In genomic region chr13:100954598-100955251, GRCm38 (mm10) we compare ENCODE assay signal across 21 mouse cellular contexts.
A peak's percentile ranks its signal among the peaks of the same experiment; 100 is the strongest.
DNase-seq lines count a peak whose midpoint lies in the region; ATAC-seq and TF ChIP-seq lines count a peak whose summit lies in the region.
"Had no signal": no experiment of that assay in that cellular context is flagged by ENCODE, and none has a peak within 500 bp of the region (broad histone marks: within the 10 kb centered on the region; RNA-seq: fewer than 3 reads in every experiment).

No protein-coding gene starts in this region.

- peaks cover 13% of the 10 kb centered on the region; the same call in 1 of the 2 replicates for H3K4me1 ChIP-seq in lung, embryonic 16.5 days (replicated peaks; ENCODE audit: control insufficient read depth, insufficient read depth, low read length)
- no peaks in the 10 kb centered on the region for H3K4me1 ChIP-seq in lung, postnatal 0 days (ENCODE audit: insufficient read depth, low read depth, low read length)
- H3K4me1 ChIP-seq in limb, embryonic 10.5 days, result peaks cover 3% of the 10 kb centered on the region; the same call in 1 of the 2 replicates
- peaks cover 8% of the 10 kb centered on the region; the same call in 1 of the 2 replicates for H3K4me1 ChIP-seq in embryonic facial prominence, embryonic 10.5 days
- H3K4me1 ChIP-seq: liver, embryonic 15.5 days; stomach, embryonic 15.5 days had no signal

- no peak for TF ChIP-seq CTCF in lung, postnatal 0 days (IDR thresholded peaks at IDR 0.05)

- WGBS in lung, embryonic 16.5 days, result 46% methylated on average over 8 of the region's 8 CpGs
- WGBS in lung, postnatal 0 days, result 53% methylated on average over 8 of the region's 8 CpGs
- 80% methylated on average over 8 of the region's 8 CpGs for WGBS in limb, embryonic 10.5 days
- WGBS in embryonic facial prominence, embryonic 10.5 days, result 81% methylated on average over 8 of the region's 8 CpGs

- H3K27ac ChIP-seq in lung, embryonic 16.5 days (ENCODE audit: low read length), result peak overlapping the region; percentile 18; the same call in 1 of the 2 replicates
- H3K27ac ChIP-seq in lung, postnatal 0 days (ENCODE audit: low read length), result no peak overlapping the region
- H3K27ac ChIP-seq in limb, embryonic 10.5 days, result no peak overlapping the region
- H3K27ac ChIP-seq in embryonic facial prominence, embryonic 10.5 days (replicated peaks), result no peak overlapping the region
- H3K27ac ChIP-seq: hindbrain, postnatal 0 days; limb, embryonic 12.5 days; liver, embryonic 15.5 days; stomach, embryonic 15.5 days had no signal

- DNase-seq in cerebellum, adult 18-20 months, result no peak
- no peak for DNase-seq in lung, postnatal 0 days (ENCODE audit: low spot score)
- peak; percentile 35 to 69 for DNase-seq in left cerebral cortex, postnatal 14 days (ENCODE audit: low spot score in 2 of 2)
- peak; percentile 94 for DNase-seq in telencephalon, adult 2 months (ENCODE audit: low read depth, low spot score)
- DNase-seq in limb, embryonic 10.5 days (ENCODE audit: low spot score), result no peak
- no peak for DNase-seq in embryonic facial prominence, embryonic 10.5 days (ENCODE audit: low spot score)
- DNase-seq: adrenal gland, postnatal 10 days; gastrocnemius, postnatal 36 days; heart, postnatal 36 days; kidney, adult 2 months; midbrain, embryonic 14.5 days; spleen, adult 18-20 months; thymus, postnatal 14 days had no signal

- no peaks in the 10 kb centered on the region for H3K36me3 ChIP-seq in lung, embryonic 16.5 days (ENCODE audit: control insufficient read depth, insufficient read depth, low read length)
- no peaks in the 10 kb centered on the region for H3K36me3 ChIP-seq in lung, postnatal 0 days (ENCODE audit: insufficient read depth, low read length)
- no peaks in the 10 kb centered on the region for H3K36me3 ChIP-seq in limb, embryonic 10.5 days
- H3K36me3 ChIP-seq in embryonic facial prominence, embryonic 10.5 days (replicated peaks), result no peaks in the 10 kb centered on the region
- H3K36me3 ChIP-seq: limb, embryonic 12.5 days; liver, embryonic 15.5 days; stomach, embryonic 15.5 days had no signal

- H3K27me3 ChIP-seq in lung, embryonic 16.5 days (ENCODE audit: control insufficient read depth, insufficient read depth, low read depth, low read length), result no peaks in the 10 kb centered on the region
- H3K27me3 ChIP-seq in lung, postnatal 0 days (replicated peaks; ENCODE audit: insufficient read depth, low read length), result no peaks in the 10 kb centered on the region
- H3K27me3 ChIP-seq in limb, embryonic 10.5 days (ENCODE audit: low read depth, poor library complexity, severe bottlenecking), result no peaks in the 10 kb centered on the region
- no peaks in the 10 kb centered on the region for H3K27me3 ChIP-seq in embryonic facial prominence, embryonic 10.5 days (replicated peaks; ENCODE audit: low read depth, poor library complexity, severe bottlenecking)
- H3K27me3 ChIP-seq: limb, embryonic 12.5 days; liver, embryonic 15.5 days; stomach, embryonic 15.5 days had no signal

- intact Hi-C loops in left cerebral cortex, postnatal 14 days (cut with DNase I), result loop anchor here (5.0 kb wide), 2 partner anchors 283 to 738 kb away; no protein-coding TSS in a partner anchor

- H3K4me2 ChIP-seq in lung, embryonic 16.5 days (ENCODE audit: low read depth, low read length), result no peak overlapping the region
- H3K4me2 ChIP-seq in lung, postnatal 0 days (replicated peaks; ENCODE audit: low read depth, low read length), result no peak overlapping the region
- H3K4me2 ChIP-seq: heart, embryonic 11.5 days; limb, embryonic 12.5 days; liver, embryonic 15.5 days; stomach, embryonic 15.5 days had no signal

- H3K9me3 ChIP-seq in lung, embryonic 16.5 days (ENCODE audit: control insufficient read depth, low read length), result no peaks in the 10 kb centered on the region
- H3K9me3 ChIP-seq in lung, postnatal 0 days (ENCODE audit: low read length), result no peaks in the 10 kb centered on the region
- no peaks in the 10 kb centered on the region for H3K9me3 ChIP-seq in limb, embryonic 10.5 days (replicated peaks)
- H3K9me3 ChIP-seq in embryonic facial prominence, embryonic 10.5 days, result no peaks in the 10 kb centered on the region
- H3K9me3 ChIP-seq: limb, embryonic 12.5 days; liver, embryonic 15.5 days; stomach, embryonic 15.5 days had no signal

- peak; percentile 53; the same call in 1 of the 2 replicates for ATAC-seq in cerebellum, adult (ENCODE audit: insufficient number of reproducible peaks, low FRiP score, low TSS enrichment)
- ATAC-seq in lung, embryonic 16.5 days (ENCODE audit: low read depth), result no peak; the same call in 1 of the 2 replicates
- ATAC-seq in lung, postnatal 0 days, result no peak; the same call in 1 of the 2 replicates
- ATAC-seq: forebrain, embryonic 16.5 days; hindbrain, postnatal 0 days had no signal

- TF ChIP-seq EP300 in lung, postnatal 0 days (IDR thresholded peaks at IDR 0.05), result no peak

- H3K4me3 ChIP-seq in lung, embryonic 16.5 days (ENCODE audit: low read length), result no peak overlapping the region
- no peak overlapping the region for H3K4me3 ChIP-seq in lung, postnatal 0 days (ENCODE audit: low read depth, low read length)
- no peak overlapping the region for H3K4me3 ChIP-seq in limb, embryonic 10.5 days
- H3K4me3 ChIP-seq in embryonic facial prominence, embryonic 10.5 days, result no peak overlapping the region
- H3K4me3 ChIP-seq: limb, embryonic 12.5 days; liver, embryonic 15.5 days; stomach, embryonic 15.5 days had no signal

- no peak overlapping the region for H3K9ac ChIP-seq in lung, embryonic 16.5 days (ENCODE audit: low read length)
- H3K9ac ChIP-seq in lung, postnatal 0 days (replicated peaks; ENCODE audit: low read depth), result no peak overlapping the region
- H3K9ac ChIP-seq: limb, embryonic 12.5 days; liver, embryonic 15.5 days; stomach, embryonic 15.5 days had no signal

Comparison
In these comparisons a context has a peak if more than half of its experiments do, and no peak if none do; other contexts are left out.
1. DNase-seq: peak in left cerebral cortex, postnatal 14 days (2 of 2) and telencephalon, adult 2 months (single experiment); none in cerebellum, adult 18-20 months (0 of 2), lung, postnatal 0 days (single experiment), limb, embryonic 10.5 days (single experiment) and embryonic facial prominence, embryonic 10.5 days (single experiment).